Mouse (Mus musculus): ENCODE results near the gene Hspg2. TPM values are rescaled to one million over a fixed set of nuclear protein-coding genes. Genes with fewer than 3 reads are reported as not detected.
A peak's percentile ranks its signal among the peaks of the same experiment; 100 is the strongest.

Hspg2 gene
- polyA plus RNA-seq, 1 experiment from 2014 or later, result 12.4 TPM

- H3K36me3 ChIP-seq, result no peaks in the 10 kb centered on the region
- no peak overlapping the region for H3K4me3 ChIP-seq
- peak overlapping the region; percentile 18; the same call in 1 of the 2 replicates for H3K9ac ChIP-seq
- peak overlapping the region; percentile 18 for H3K4me2 ChIP-seq (replicated peaks)
- H3K27ac ChIP-seq, result no peak overlapping the region
- 35% methylated on average over 20 of the region's 20 CpGs for WGBS
- no peak for ATAC-seq (ENCODE audit: low FRiP score, low read depth)
- no peaks in the 10 kb centered on the region for H3K27me3 ChIP-seq (replicated peaks)
- H3K4me1 ChIP-seq, result peaks cover 67% of the 10 kb centered on the region
- H3K9me3 ChIP-seq, result no peaks in the 10 kb centered on the region
Measured at GRCm38 (mm10) chr4:137486081-137487014, 17.8 kb downstream of the Hspg2 start.

- Histone ChIP-seq H3K9ac (no peak overlapping the region), H3K27ac (no peak overlapping the region), H3K36me3 (no peaks in the 10 kb centered on the region), H3K9me3 (no peaks in the 10 kb centered on the region), H3K4me2 (replicated peaks) (0 out of 2 replicates have a peak overlapping the region, but pooled peaks have one; percentile 20), H3K4me1 (peaks cover 56% of the 10 kb centered on the region), H3K4me3 (no peak overlapping the region), H3K27me3 (replicated peaks) (no peaks in the 10 kb centered on the region)
- no peak for ATAC-seq (ENCODE audit: low FRiP score, low read depth)
- WGBS, result 42% methylated on average over 10 of the region's 10 CpGs
Measured at GRCm38 (mm10) chr4:137487286-137488000, 18.9 kb downstream of the Hspg2 start.

GRCm38 (mm10) chr4:137488038-137488437 is 19.5 kb downstream of the Hspg2 start:
- no peak for ATAC-seq (ENCODE audit: low FRiP score, low read depth)
- H3K4me3 ChIP-seq, result no peak overlapping the region
- H3K36me3 ChIP-seq, result no peaks in the 10 kb centered on the region
- no peaks in the 10 kb centered on the region for H3K9me3 ChIP-seq
- H3K4me2 ChIP-seq (replicated peaks), result no peak overlapping the region
- H3K4me1 ChIP-seq, result peaks cover 53% of the 10 kb centered on the region
- WGBS, result 39% methylated on average over 11 of the region's 11 CpGs
- no peaks in the 10 kb centered on the region for H3K27me3 ChIP-seq (replicated peaks)
- no peak overlapping the region for H3K9ac ChIP-seq
- no peak overlapping the region for H3K27ac ChIP-seq

GRCm38 (mm10) chr4:137488571-137489303 is 20.2 kb downstream of the Hspg2 start:
- peak overlapping the region; percentile 30; the same call in 1 of the 2 replicates for H3K4me2 ChIP-seq (replicated peaks)
- H3K4me1 ChIP-seq, result peaks cover 53% of the 10 kb centered on the region

GRCm38 (mm10) chr4:137489996-137490395 is 21.4 kb downstream of the Hspg2 start:
- Histone ChIP-seq H3K36me3 (no peaks in the 10 kb centered on the region), H3K9ac (no peak overlapping the region), H3K27ac (no peak overlapping the region)

More at GRCm38 (mm10) chr4:137488571-137489303, 20.2 kb downstream of the Hspg2 start:
- no peaks in the 10 kb centered on the region for H3K27me3 ChIP-seq (replicated peaks)
- ATAC-seq (ENCODE audit: low FRiP score, low read depth), result no peak
- H3K9ac ChIP-seq, result 0 out of 2 replicates have a peak overlapping the region, but pooled peaks have one; percentile 8
- no peak overlapping the region for H3K27ac ChIP-seq
- WGBS, result 13% methylated on average over 12 of the region's 12 CpGs
- no peak overlapping the region for H3K4me3 ChIP-seq
- H3K9me3 ChIP-seq, result no peaks in the 10 kb centered on the region
- no peaks in the 10 kb centered on the region for H3K36me3 ChIP-seq

GRCm38 (mm10) chr4:137492563-137492962 is 24.0 kb downstream of the Hspg2 start:
- no peak overlapping the region for H3K4me3 ChIP-seq
- 80% methylated on average over 11 of the region's 11 CpGs for WGBS
- H3K9me3 ChIP-seq, result no peaks in the 10 kb centered on the region
- H3K27me3 ChIP-seq (replicated peaks), result no peaks in the 10 kb centered on the region
- peaks cover 33% of the 10 kb centered on the region for H3K4me1 ChIP-seq
- no peak overlapping the region for H3K27ac ChIP-seq
- no peaks in the 10 kb centered on the region for H3K36me3 ChIP-seq
- no peak overlapping the region for H3K4me2 ChIP-seq (replicated peaks)
- no peak for ATAC-seq (ENCODE audit: low FRiP score, low read depth)
- H3K9ac ChIP-seq, result no peak overlapping the region

More at GRCm38 (mm10) chr4:137489996-137490395, 21.4 kb downstream of the Hspg2 start:
- WGBS, result 61% methylated on average over 8 of the region's 8 CpGs
- H3K9me3 ChIP-seq, result no peaks in the 10 kb centered on the region
- no peak overlapping the region for H3K4me3 ChIP-seq
- no peak overlapping the region for H3K4me2 ChIP-seq (replicated peaks)
- peaks cover 54% of the 10 kb centered on the region for H3K4me1 ChIP-seq
- ATAC-seq (ENCODE audit: low FRiP score, low read depth), result no peak
- no peaks in the 10 kb centered on the region for H3K27me3 ChIP-seq (replicated peaks)

GRCm38 (mm10) chr4:137493187-137493586 is 24.6 kb downstream of the Hspg2 start:
- Histone ChIP-seq H3K4me2 (replicated peaks) (no peak overlapping the region), H3K27ac (no peak overlapping the region), H3K4me3 (no peak overlapping the region), H3K4me1 (peaks cover 30% of the 10 kb centered on the region), H3K9ac (no peak overlapping the region), H3K27me3 (replicated peaks) (no peaks in the 10 kb centered on the region), H3K9me3 (no peaks in the 10 kb centered on the region), H3K36me3 (no peaks in the 10 kb centered on the region)
- no peak for ATAC-seq (ENCODE audit: low FRiP score, low read depth)
- 95% methylated on average over 4 of the region's 4 CpGs for WGBS

- 12% methylated on average over 19 of the region's 19 CpGs for WGBS
- H3K4me2 ChIP-seq (replicated peaks), result 0 out of 2 replicates have a peak overlapping the region, but pooled peaks have one; percentile 7
- no peak overlapping the region for H3K9ac ChIP-seq
- 0 out of 2 replicates have a peak overlapping the region, but pooled peaks have one; percentile 26 for H3K27ac ChIP-seq
- H3K9me3 ChIP-seq, result no peaks in the 10 kb centered on the region
- no peaks in the 10 kb centered on the region for H3K36me3 ChIP-seq
- 0 out of 2 replicates have a peak, but pooled peaks have one; percentile 25 for ATAC-seq (ENCODE audit: low FRiP score, low read depth)
- H3K4me3 ChIP-seq, result no peak overlapping the region
- peaks cover 19% of the 10 kb centered on the region for H3K4me1 ChIP-seq
- no peaks in the 10 kb centered on the region for H3K27me3 ChIP-seq (replicated peaks)
Measured at GRCm38 (mm10) chr4:137494751-137495500, 26.4 kb downstream of the Hspg2 start.

GRCm38 (mm10) chr4:137495501-137496100 is 27.0 kb downstream of the Hspg2 start:
- Histone ChIP-seq H3K4me2 (replicated peaks) (no peak overlapping the region), H3K9me3 (no peaks in the 10 kb centered on the region), H3K27me3 (replicated peaks) (no peaks in the 10 kb centered on the region), H3K4me1 (peaks cover 19% of the 10 kb centered on the region), H3K27ac (0 out of 2 replicates have a peak overlapping the region, but pooled peaks have one; percentile 26), H3K9ac (no peak overlapping the region), H3K36me3 (no peaks in the 10 kb centered on the region), H3K4me3 (no peak overlapping the region)
- 0 out of 2 replicates have a peak, but pooled peaks have one; percentile 33 for ATAC-seq (ENCODE audit: low FRiP score, low read depth)
- WGBS, result 69% methylated on average over 6 of the region's 6 CpGs

- no peak overlapping the region for H3K4me3 ChIP-seq
- ATAC-seq (ENCODE audit: low FRiP score, low read depth), result no peak
- H3K36me3 ChIP-seq, result no peaks in the 10 kb centered on the region
- no peaks in the 10 kb centered on the region for H3K9me3 ChIP-seq
- no peak overlapping the region for H3K9ac ChIP-seq
- no peak overlapping the region for H3K4me2 ChIP-seq (replicated peaks)
- 76% methylated on average over 5 of the region's 5 CpGs for WGBS
- H3K4me1 ChIP-seq, result peaks cover 19% of the 10 kb centered on the region
- no peak overlapping the region for H3K27ac ChIP-seq
- H3K27me3 ChIP-seq (replicated peaks), result no peaks in the 10 kb centered on the region
Measured at GRCm38 (mm10) chr4:137497367-137497766, 28.8 kb downstream of the Hspg2 start.

All from neural tube, embryonic 12.5 days (tissue).